Mouse (Mus musculus) liver, adult 2 months (tissue): Measurements from ENCODE around the gene Krt34.

Experiments used
- CTCF ChIP-seq: fragments of 200-500 bp; IDR thresholded peaks from 2 replicates; pipeline ENCODE4 v1.5.1; 2011; ENCODE audit warnings: low read depth, low read length, control low read depth
- POLR2A ChIP-seq: fragments of 200-500 bp; IDR thresholded peaks from 2 replicates; pipeline ENCODE4 v1.6.1; 2011; ENCODE audit warnings: low read length, control low read depth; ENCODE audit not compliant: insufficient read depth; ENCODE audit errors: extremely low read depth

DNA sequence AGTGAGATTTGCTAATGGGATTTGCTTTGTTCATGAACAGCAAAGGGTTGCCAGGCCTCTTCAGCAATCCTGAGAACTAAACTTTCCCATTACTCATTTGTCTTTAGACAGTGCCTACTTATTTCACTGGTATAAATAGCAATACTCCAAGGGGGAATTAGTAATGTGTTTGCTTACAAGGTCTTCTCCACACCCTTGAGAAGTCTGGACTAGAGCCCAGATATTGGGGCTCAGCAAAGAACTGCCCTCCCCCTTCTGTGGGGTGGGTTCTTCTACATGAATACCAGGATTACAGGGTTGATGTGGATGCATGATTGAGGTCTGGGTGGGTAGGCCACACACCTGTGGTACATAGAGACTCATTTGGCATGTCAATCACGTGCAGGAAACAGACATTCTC, 32.5 kb upstream of the Krt34 start:
- TF ChIP-seq CTCF (no peak), POLR2A (no peak)
